Mouse (Mus musculus) lung, embryonic 14.5 days (tissue): ENCODE data around the gene Micu1. TPM values are rescaled to one million over a fixed set of nuclear protein-coding genes. Genes with fewer than 3 reads are reported as not detected.

Experiments used
- ATAC-seq: fragments of 200-750 bp; cut with Nextera tagmentation; 2 replicates; pipeline ENCODE4 v1.8.0; 2017; ENCODE audit warnings: mild to moderate bottlenecking, moderate TSS enrichment, moderate library complexity; ENCODE audit not compliant: insufficient read depth
- DNase-seq: peaks from one replicate; pipeline ENCODE4 v3.0.0-alpha.2; 2015
- H3K27ac ChIP-seq: fragments of 300-500 bp; sonication (generic); 2 replicates; pipeline ENCODE4 v1.5.1; 2014; ENCODE audit warnings: low read depth, mild to moderate bottlenecking, moderate library complexity
- H3K27me3 ChIP-seq: fragments of 300-500 bp; sonication (generic); 2 replicates; pipeline ENCODE4 v1.6.1; 2014; ENCODE audit warnings: low read length, control low read depth; ENCODE audit not compliant: insufficient read depth
- H3K36me3 ChIP-seq: fragments of 300-500 bp; sonication (generic); 2 replicates; pipeline ENCODE4 v1.6.1; 2014; ENCODE audit warnings: control low read depth; ENCODE audit not compliant: insufficient read depth
- H3K4me1 ChIP-seq: fragments of 300-500 bp; sonication (generic); 2 replicates; pipeline ENCODE4 v1.6.1; 2014; ENCODE audit warnings: antibody characterized with exemption, control low read depth; ENCODE audit not compliant: insufficient read depth
- H3K4me2 ChIP-seq: fragments of 300-500 bp; sonication (generic); 2 replicates; pipeline ENCODE4 v1.6.1; 2014; ENCODE audit warnings: mild to moderate bottlenecking
- H3K4me3 ChIP-seq: fragments of 300-500 bp; sonication (generic); 2 replicates; pipeline ENCODE4 v1.5.1; 2014; ENCODE audit warnings: low read depth, low read length
- H3K9ac ChIP-seq: fragments of 300-500 bp; sonication (generic); 2 replicates; pipeline ENCODE4 v1.6.1; 2014
- H3K9me3 ChIP-seq: fragments of 300-500 bp; sonication (generic); 2 replicates; pipeline ENCODE4 v1.6.1; 2016; ENCODE audit warnings: low read depth, low read length, control low read depth
- CTCF ChIP-seq: IDR thresholded peaks from 2 replicates; pipeline ENCODE4 v1.5.1; 2016; ENCODE audit warnings: antibody characterized with exemption, low read depth
- WGBS: fragments of 180-500 bp; shearing (Covaris S2); extraction: QIAGEN DNeasy Blood & Tissue Kit; methylation state at CpG from one replicate; pipeline ENCODE4 v1.1.7; 2014; 5-methylcytosine and 5-hydroxymethylcytosine counted together
- polyA plus RNA-seq: library from polyadenylated mRNA; unstranded; fragments of >200 nt; fragmentation: Nextera tagmentation; extraction: Ambion mirVana; gene quantifications from 2 replicates; pipeline ENCODE4 v1.2.1, GENCODE M21; 2014

The Micu1 gene
- polyA plus RNA-seq, 1 experiment from 2014 or later: 83.9 TPM

DNA sequence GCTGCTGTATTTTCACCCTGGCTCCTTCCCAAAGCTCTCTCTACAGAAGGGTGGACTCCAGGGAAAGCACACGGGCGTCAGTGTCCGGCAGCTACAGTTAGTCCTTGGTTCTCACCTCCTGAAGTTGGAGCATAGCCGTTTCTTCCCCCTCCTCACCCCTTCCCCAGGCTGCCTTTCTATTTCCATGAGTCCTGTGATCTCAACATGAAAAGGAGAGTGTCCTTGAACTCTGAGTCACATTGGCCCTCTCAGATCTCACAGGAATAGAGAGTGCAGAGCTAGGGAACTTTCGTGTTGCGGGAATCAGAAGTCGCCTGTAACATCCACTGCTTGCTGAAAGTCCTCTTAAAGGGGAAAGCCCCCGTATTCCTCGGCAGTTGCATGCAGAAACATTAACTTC lies 116.9 kb downstream of the Micu1 start:
- no peak overlapping the region for H3K4me3 ChIP-seq
- no peak for ATAC-seq
- 78% methylated on average over 9 of the region's 9 CpGs for WGBS
- no peak overlapping the region for H3K4me2 ChIP-seq
- no peaks in the 10 kb centered on the region for H3K4me1 ChIP-seq
- H3K9me3 ChIP-seq: no peaks in the 10 kb centered on the region
- H3K27ac ChIP-seq: no peak overlapping the region
- no peak for TF ChIP-seq CTCF
- no peak overlapping the region for H3K9ac ChIP-seq
- no peaks in the 10 kb centered on the region for H3K27me3 ChIP-seq
- no peaks in the 10 kb centered on the region for H3K36me3 ChIP-seq
- DNase-seq: no peak

DNA sequence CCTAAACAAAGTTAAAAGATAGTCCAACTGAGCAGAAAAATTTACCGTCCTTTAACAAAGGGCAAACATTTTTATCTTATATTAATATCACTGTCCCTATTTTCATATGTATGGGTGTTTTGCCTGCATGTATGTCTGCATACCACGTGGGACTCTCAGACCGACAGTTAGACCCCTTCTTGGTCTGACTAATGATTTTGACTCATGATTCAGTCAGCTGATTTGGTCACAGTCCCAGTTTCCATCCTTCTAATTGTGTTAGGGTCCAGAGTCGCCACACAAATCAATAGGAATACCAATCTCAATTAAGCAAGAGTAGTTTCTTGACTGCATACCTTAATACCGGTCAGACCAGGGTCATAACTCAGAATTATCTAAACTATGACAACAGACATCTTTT lies 118.6 kb downstream of the Micu1 start:
- no peak for ATAC-seq
- H3K4me3 ChIP-seq: no peak overlapping the region
- no peak for TF ChIP-seq CTCF
- no peaks in the 10 kb centered on the region for H3K36me3 ChIP-seq
- no peaks in the 10 kb centered on the region for H3K9me3 ChIP-seq
- DNase-seq: no peak
- no peaks in the 10 kb centered on the region for H3K27me3 ChIP-seq
- H3K9ac ChIP-seq: no peak overlapping the region
- WGBS: 77% methylated on average over 5 of the region's 5 CpGs
- H3K4me2 ChIP-seq: no peak overlapping the region
- no peaks in the 10 kb centered on the region for H3K4me1 ChIP-seq
- H3K27ac ChIP-seq: no peak overlapping the region

DNA sequence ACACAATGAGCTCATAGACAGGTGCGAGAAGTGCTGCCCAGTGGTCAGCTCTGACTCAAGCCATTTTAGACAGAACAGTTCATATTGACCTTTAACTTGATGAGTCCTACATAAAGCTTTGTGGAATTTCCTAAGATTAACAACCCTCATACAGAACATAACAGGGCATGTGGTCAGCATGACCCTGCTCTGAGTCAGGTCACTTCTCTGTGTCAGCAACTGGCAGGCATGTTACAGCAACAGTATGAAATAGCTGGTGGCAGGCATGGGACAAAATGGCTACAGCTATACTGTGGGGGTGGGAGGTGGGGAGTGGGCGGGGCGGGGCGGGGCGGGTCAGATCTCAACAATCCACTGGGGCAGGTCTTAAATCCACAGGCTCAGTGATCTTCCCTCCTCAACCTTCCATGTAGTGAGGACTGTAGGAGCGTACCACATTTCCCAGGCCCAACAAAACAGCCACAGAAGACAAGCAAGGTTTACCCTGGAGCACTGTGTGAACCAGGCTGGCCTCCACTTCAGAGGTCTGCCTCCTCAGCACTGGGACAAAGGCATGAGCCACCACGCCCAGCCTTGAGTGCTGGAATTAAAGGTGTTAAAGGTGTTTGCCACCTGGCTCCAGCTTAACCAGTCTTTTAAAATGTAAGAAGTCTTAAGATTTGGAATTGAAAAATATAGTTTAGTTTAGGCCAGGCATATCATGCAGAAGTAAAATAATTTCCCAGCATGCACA lies 119.2 kb downstream of the Micu1 start:
- H3K9ac ChIP-seq: no peak overlapping the region
- DNase-seq (no peak), ATAC-seq (no peak)
- no peak overlapping the region for H3K4me2 ChIP-seq
- H3K9me3 ChIP-seq: no peaks in the 10 kb centered on the region
- no peak overlapping the region for H3K27ac ChIP-seq
- H3K36me3 ChIP-seq: no peaks in the 10 kb centered on the region
- no peaks in the 10 kb centered on the region for H3K4me1 ChIP-seq
- H3K27me3 ChIP-seq: no peaks in the 10 kb centered on the region
- 85% methylated on average over 7 of the region's 7 CpGs for WGBS
- no peak for TF ChIP-seq CTCF
- no peak overlapping the region for H3K4me3 ChIP-seq

DNA sequence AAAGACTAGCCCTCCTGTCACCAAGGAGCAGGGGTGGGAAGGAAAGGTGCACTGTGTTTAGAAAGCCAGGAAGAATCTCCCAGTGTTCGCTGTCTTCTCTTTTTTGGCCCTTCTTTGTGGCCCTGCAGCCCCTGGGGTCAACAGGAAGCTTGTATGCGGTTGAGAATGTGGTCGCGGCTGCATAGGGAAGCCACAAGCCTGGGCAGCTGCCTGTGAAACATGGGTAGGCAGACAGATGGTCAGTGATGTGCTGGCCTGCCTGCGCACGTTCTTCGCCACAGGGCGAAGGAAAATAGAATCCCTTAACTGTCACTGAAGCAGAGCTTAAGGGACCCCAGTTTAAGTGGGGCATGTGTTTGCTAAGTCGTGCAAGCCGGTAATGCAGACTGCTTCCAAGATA lies 120.6 kb downstream of the Micu1 start:
- H3K27me3 ChIP-seq: no peaks in the 10 kb centered on the region
- WGBS: 88% methylated on average over 10 of the region's 10 CpGs
- H3K36me3 ChIP-seq: peaks cover 2% of the 10 kb centered on the region; the same call in 1 of the 2 replicates
- no peak overlapping the region for H3K4me3 ChIP-seq
- ATAC-seq (no peak), DNase-seq (no peak)
- H3K4me2 ChIP-seq: no peak overlapping the region
- no peaks in the 10 kb centered on the region for H3K9me3 ChIP-seq
- no peak overlapping the region for H3K9ac ChIP-seq
- TF ChIP-seq CTCF: no peak
- H3K4me1 ChIP-seq: no peaks in the 10 kb centered on the region
- H3K27ac ChIP-seq: no peak overlapping the region

DNA sequence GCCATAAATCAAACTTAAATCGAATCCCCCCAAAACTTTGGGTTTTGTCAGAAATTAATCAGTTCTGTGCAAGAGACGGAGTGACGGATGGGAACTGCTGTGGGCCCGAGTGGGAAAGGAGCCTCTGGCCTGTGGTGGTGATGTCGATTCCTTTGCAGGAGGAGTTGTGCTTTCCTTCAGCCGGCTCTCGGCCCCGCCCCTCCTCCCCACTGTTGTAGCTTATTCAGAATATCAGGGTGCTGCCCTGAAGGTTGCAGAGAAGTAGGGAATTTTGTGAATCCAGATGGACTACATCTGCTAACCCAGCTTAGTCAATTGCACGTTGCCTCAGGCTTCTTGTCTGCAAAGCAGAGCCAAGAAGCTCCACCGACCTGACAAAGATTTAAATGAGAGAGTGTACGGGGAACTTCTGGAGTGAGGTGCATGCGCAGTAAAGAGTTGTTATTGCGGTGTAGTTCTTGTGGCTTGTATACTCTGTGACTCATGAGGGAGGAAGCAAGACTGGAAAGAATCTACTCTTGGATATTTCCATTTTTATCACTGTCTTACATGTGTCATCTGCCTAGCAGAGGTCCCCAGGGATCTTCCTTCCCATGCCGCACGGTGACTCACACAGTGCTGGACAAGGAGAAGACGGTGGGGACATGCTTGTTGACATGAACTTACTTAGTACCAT lies 123.0 kb downstream of the Micu1 start:
- H3K27ac ChIP-seq: no peak overlapping the region
- DNase-seq (no peak), ATAC-seq (no peak)
- no peak overlapping the region for H3K4me2 ChIP-seq
- no peaks in the 10 kb centered on the region for H3K4me1 ChIP-seq
- peaks cover 11% of the 10 kb centered on the region for H3K36me3 ChIP-seq
- no peaks in the 10 kb centered on the region for H3K27me3 ChIP-seq
- no peak for TF ChIP-seq CTCF
- no peaks in the 10 kb centered on the region for H3K9me3 ChIP-seq
- H3K9ac ChIP-seq: no peak overlapping the region
- 74% methylated on average over 16 of the region's 16 CpGs for WGBS
- no peak overlapping the region for H3K4me3 ChIP-seq

DNA sequence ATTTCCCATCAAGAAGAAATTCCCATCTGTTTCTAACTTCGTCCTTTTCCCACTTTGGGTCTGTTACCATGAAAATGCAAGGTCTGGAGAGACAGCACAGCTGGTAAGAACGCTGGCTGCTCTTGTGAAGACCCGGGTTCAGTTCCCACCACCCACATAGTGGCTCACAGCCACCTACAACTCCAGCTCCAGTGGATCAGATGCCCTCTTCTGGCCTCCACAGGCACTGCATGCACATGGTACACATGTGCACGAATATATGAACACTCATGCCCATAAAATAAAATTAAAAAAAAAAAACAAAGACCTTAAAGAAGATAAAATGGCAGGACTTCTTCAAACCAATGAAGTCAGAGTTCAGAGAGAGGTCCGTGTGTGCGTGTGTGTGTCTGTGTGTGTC lies 127.6 kb downstream of the Micu1 start:
- Histone ChIP-seq H3K27ac (no peak overlapping the region), H3K4me2 (no peak overlapping the region), H3K4me3 (no peak overlapping the region), H3K9me3 (no peaks in the 10 kb centered on the region), H3K4me1 (no peaks in the 10 kb centered on the region), H3K36me3 (peaks cover 22% of the 10 kb centered on the region), H3K9ac (no peak overlapping the region), H3K27me3 (no peaks in the 10 kb centered on the region)
- 96% methylated on average over 6 of the region's 6 CpGs for WGBS
- DNase-seq (no peak), ATAC-seq (no peak)
- TF ChIP-seq CTCF: peak; percentile 10; the same call in 1 of the 2 replicates

DNA sequence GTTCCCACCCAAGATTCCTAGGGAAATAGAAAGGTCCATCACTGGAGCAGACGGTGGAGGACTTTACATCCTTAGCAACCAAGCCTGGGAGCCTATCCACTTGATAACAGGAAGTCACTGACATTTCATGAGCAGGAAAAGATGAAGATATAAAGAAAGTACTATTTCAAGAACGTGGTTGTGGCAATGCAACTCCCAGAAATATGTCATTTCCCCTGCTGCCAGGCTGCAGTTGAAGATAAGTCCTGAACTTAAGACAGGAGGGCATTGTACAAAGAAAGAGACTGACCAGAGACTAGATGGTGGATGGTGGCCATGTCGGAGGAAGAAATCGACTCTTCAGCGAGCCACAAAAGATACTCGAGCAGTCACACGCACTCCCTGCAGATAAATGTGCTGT lies 129.7 kb downstream of the Micu1 start:
- Histone ChIP-seq H3K9me3 (no peaks in the 10 kb centered on the region), H3K9ac (no peak overlapping the region), H3K27me3 (no peaks in the 10 kb centered on the region), H3K27ac (no peak overlapping the region), H3K4me2 (no peak overlapping the region), H3K4me1 (no peaks in the 10 kb centered on the region), H3K36me3 (peaks cover 22% of the 10 kb centered on the region), H3K4me3 (no peak overlapping the region)
- ATAC-seq (no peak), DNase-seq (no peak)
- no peak for TF ChIP-seq CTCF
- WGBS: 67% methylated on average over 7 of the region's 7 CpGs
